Mouse (Mus musculus): ENCODE measurements at regions not wholly inside any gene's neighbourhood (a gene's known extent, or its start where the extent isn't known, plus 50 kb on each side); places are given as distances from the start of the nearest gene placed in this dataset.

GRCm38 (mm10) chr17:74920056-74920455 is 85.3 kb upstream of the Ltbp1 start:
- Histone ChIP-seq H3K27ac (ENCODE audit: low read length) (no peak overlapping the region), H3K4me1 (replicated peaks; ENCODE audit: control insufficient read depth, insufficient read depth, low read length) (no peaks in the 10 kb centered on the region), H3K27me3 (replicated peaks; ENCODE audit: control insufficient read depth, insufficient read depth, low read length) (no peaks in the 10 kb centered on the region), H3K36me3 (ENCODE audit: control insufficient read depth, insufficient read depth) (no peaks in the 10 kb centered on the region), H3K9me3 (ENCODE audit: control insufficient read depth, low read length) (0 out of 2 replicates have a peak, but pooled peaks cover 4% of the 10 kb centered on the region), H3K9ac (replicated peaks; ENCODE audit: low read depth, low read length) (no peak overlapping the region), H3K4me2 (ENCODE audit: low read length) (no peak overlapping the region), H3K4me3 (replicated peaks; ENCODE audit: low read length) (no peak overlapping the region)
- WGBS: 83% methylated on average over 5 of the region's 5 CpGs
- ATAC-seq: no peak

- no peak overlapping the region for H3K9ac ChIP-seq (replicated peaks; ENCODE audit: low read depth, low read length)
- no peaks in the 10 kb centered on the region for H3K4me1 ChIP-seq (replicated peaks; ENCODE audit: control insufficient read depth, insufficient read depth, low read length)
- H3K27ac ChIP-seq (ENCODE audit: low read length): no peak overlapping the region
- no peak overlapping the region for H3K4me3 ChIP-seq (replicated peaks; ENCODE audit: low read length)
- H3K36me3 ChIP-seq (ENCODE audit: control insufficient read depth, insufficient read depth): no peaks in the 10 kb centered on the region
- H3K27me3 ChIP-seq (replicated peaks; ENCODE audit: control insufficient read depth, insufficient read depth, low read length): no peaks in the 10 kb centered on the region
- H3K9me3 ChIP-seq (ENCODE audit: control insufficient read depth, low read length): 0 out of 2 replicates have a peak, but pooled peaks cover 4% of the 10 kb centered on the region
- no peak for ATAC-seq
- no peak overlapping the region for H3K4me2 ChIP-seq (ENCODE audit: low read length)
- WGBS: 85% methylated on average over 6 of the region's 6 CpGs
Measured at GRCm38 (mm10) chr17:74921413-74921812, 84.0 kb upstream of the Ltbp1 start.

- H3K4me2 ChIP-seq (ENCODE audit: low read length): no peak overlapping the region
- no peak overlapping the region for H3K27ac ChIP-seq (ENCODE audit: low read length)
- WGBS: 87% methylated on average over 4 of the region's 4 CpGs
- H3K27me3 ChIP-seq (replicated peaks; ENCODE audit: control insufficient read depth, insufficient read depth, low read length): no peaks in the 10 kb centered on the region
- ATAC-seq: no peak
- H3K4me3 ChIP-seq (replicated peaks; ENCODE audit: low read length): no peak overlapping the region
- no peak overlapping the region for H3K9ac ChIP-seq (replicated peaks; ENCODE audit: low read depth, low read length)
- no peaks in the 10 kb centered on the region for H3K36me3 ChIP-seq (ENCODE audit: control insufficient read depth, insufficient read depth)
- no peaks in the 10 kb centered on the region for H3K4me1 ChIP-seq (replicated peaks; ENCODE audit: control insufficient read depth, insufficient read depth, low read length)
- no peaks in the 10 kb centered on the region for H3K9me3 ChIP-seq (ENCODE audit: control insufficient read depth, low read length)
Measured at GRCm38 (mm10) chr17:74922016-74922415, 83.4 kb upstream of the Ltbp1 start.

GRCm38 (mm10) chr17:74922591-74922990 is 82.8 kb upstream of the Ltbp1 start:
- H3K27ac ChIP-seq (ENCODE audit: low read length): no peak overlapping the region
- no peaks in the 10 kb centered on the region for H3K27me3 ChIP-seq (replicated peaks; ENCODE audit: control insufficient read depth, insufficient read depth, low read length)
- ATAC-seq: no peak
- H3K9ac ChIP-seq (replicated peaks; ENCODE audit: low read depth, low read length): no peak overlapping the region
- no peaks in the 10 kb centered on the region for H3K36me3 ChIP-seq (ENCODE audit: control insufficient read depth, insufficient read depth)
- H3K4me3 ChIP-seq (replicated peaks; ENCODE audit: low read length): no peak overlapping the region
- 56% methylated on average over 3 of the region's 3 CpGs for WGBS
- no peaks in the 10 kb centered on the region for H3K4me1 ChIP-seq (replicated peaks; ENCODE audit: control insufficient read depth, insufficient read depth, low read length)
- no peaks in the 10 kb centered on the region for H3K9me3 ChIP-seq (ENCODE audit: control insufficient read depth, low read length)
- no peak overlapping the region for H3K4me2 ChIP-seq (ENCODE audit: low read length)

GRCm38 (mm10) chr17:74923101-74923500 is 82.3 kb upstream of the Ltbp1 start:
- Histone ChIP-seq H3K4me1 (replicated peaks; ENCODE audit: control insufficient read depth, insufficient read depth, low read length) (no peaks in the 10 kb centered on the region), H3K36me3 (ENCODE audit: control insufficient read depth, insufficient read depth) (no peaks in the 10 kb centered on the region), H3K4me2 (ENCODE audit: low read length) (no peak overlapping the region), H3K4me3 (replicated peaks; ENCODE audit: low read length) (no peak overlapping the region), H3K27ac (ENCODE audit: low read length) (no peak overlapping the region), H3K9ac (replicated peaks; ENCODE audit: low read depth, low read length) (no peak overlapping the region), H3K27me3 (replicated peaks; ENCODE audit: control insufficient read depth, insufficient read depth, low read length) (no peaks in the 10 kb centered on the region), H3K9me3 (ENCODE audit: control insufficient read depth, low read length) (no peaks in the 10 kb centered on the region)
- 76% methylated on average over 9 of the region's 9 CpGs for WGBS
- no peak for ATAC-seq

- WGBS: 94% methylated on average over 6 of the region's 6 CpGs
- Histone ChIP-seq H3K9ac (replicated peaks; ENCODE audit: low read depth, low read length) (no peak overlapping the region), H3K4me1 (replicated peaks; ENCODE audit: control insufficient read depth, insufficient read depth, low read length) (no peaks in the 10 kb centered on the region), H3K4me3 (replicated peaks; ENCODE audit: low read length) (no peak overlapping the region), H3K27me3 (replicated peaks; ENCODE audit: control insufficient read depth, insufficient read depth, low read length) (no peaks in the 10 kb centered on the region), H3K36me3 (ENCODE audit: control insufficient read depth, insufficient read depth) (no peaks in the 10 kb centered on the region), H3K9me3 (ENCODE audit: control insufficient read depth, low read length) (no peaks in the 10 kb centered on the region), H3K4me2 (ENCODE audit: low read length) (no peak overlapping the region), H3K27ac (ENCODE audit: low read length) (no peak overlapping the region)
- no peak for ATAC-seq
Measured at GRCm38 (mm10) chr17:74925131-74925530, 80.2 kb upstream of the Ltbp1 start.

GRCm38 (mm10) chr17:74927981-74928380 is 77.4 kb upstream of the Ltbp1 start:
- Histone ChIP-seq H3K9ac (replicated peaks; ENCODE audit: low read depth, low read length) (no peak overlapping the region), H3K36me3 (ENCODE audit: control insufficient read depth, insufficient read depth) (no peaks in the 10 kb centered on the region), H3K27me3 (replicated peaks; ENCODE audit: control insufficient read depth, insufficient read depth, low read length) (no peaks in the 10 kb centered on the region), H3K9me3 (ENCODE audit: control insufficient read depth, low read length) (peaks cover 3% of the 10 kb centered on the region; the same call in 1 of the 2 replicates), H3K4me1 (replicated peaks; ENCODE audit: control insufficient read depth, insufficient read depth, low read length) (no peaks in the 10 kb centered on the region), H3K27ac (ENCODE audit: low read length) (no peak overlapping the region), H3K4me3 (replicated peaks; ENCODE audit: low read length) (no peak overlapping the region), H3K4me2 (ENCODE audit: low read length) (no peak overlapping the region)
- WGBS: 60% methylated on average over 5 of the region's 5 CpGs
- no peak for ATAC-seq

GRCm38 (mm10) chr17:74931540-74931939 is 73.8 kb upstream of the Ltbp1 start:
- no peaks in the 10 kb centered on the region for H3K36me3 ChIP-seq (ENCODE audit: control insufficient read depth, insufficient read depth)
- H3K4me1 ChIP-seq (replicated peaks; ENCODE audit: control insufficient read depth, insufficient read depth, low read length): no peaks in the 10 kb centered on the region
- no peak overlapping the region for H3K9ac ChIP-seq (replicated peaks; ENCODE audit: low read depth, low read length)
- no peak overlapping the region for H3K4me3 ChIP-seq (replicated peaks; ENCODE audit: low read length)
- no peaks in the 10 kb centered on the region for H3K27me3 ChIP-seq (replicated peaks; ENCODE audit: control insufficient read depth, insufficient read depth, low read length)
- WGBS: 49% methylated on average over 4 of the region's 4 CpGs
- no peak overlapping the region for H3K27ac ChIP-seq (ENCODE audit: low read length)
- no peak overlapping the region for H3K4me2 ChIP-seq (ENCODE audit: low read length)
- ATAC-seq: no peak
- peaks cover 3% of the 10 kb centered on the region; the same call in 1 of the 2 replicates for H3K9me3 ChIP-seq (ENCODE audit: control insufficient read depth, low read length)

GRCm38 (mm10) chr17:74941393-74941792 is 64.0 kb upstream of the Ltbp1 start:
- H3K4me1 ChIP-seq (replicated peaks; ENCODE audit: control insufficient read depth, insufficient read depth, low read length): peaks cover 9% of the 10 kb centered on the region
- no peak overlapping the region for H3K4me2 ChIP-seq (ENCODE audit: low read length)
- no peaks in the 10 kb centered on the region for H3K9me3 ChIP-seq (ENCODE audit: control insufficient read depth, low read length)
- no peak overlapping the region for H3K4me3 ChIP-seq (replicated peaks; ENCODE audit: low read length)
- WGBS: 93% methylated on average over 6 of the region's 6 CpGs
- H3K9ac ChIP-seq (replicated peaks; ENCODE audit: low read depth, low read length): no peak overlapping the region
- no peaks in the 10 kb centered on the region for H3K36me3 ChIP-seq (ENCODE audit: control insufficient read depth, insufficient read depth)
- H3K27me3 ChIP-seq (replicated peaks; ENCODE audit: control insufficient read depth, insufficient read depth, low read length): no peaks in the 10 kb centered on the region
- ATAC-seq: no peak
- no peak overlapping the region for H3K27ac ChIP-seq (ENCODE audit: low read length)
